Mouse (Mus musculus): Measurements from ENCODE around the gene Tcaim.
"Not testable (repeated sequence)": the region's sequence is repeated elsewhere in the genome, so short reads cannot be mapped to it uniquely, and the experiment has no call there.

- not testable (repeated sequence) for TF ChIP-seq POLR2A, CTCF (IDR thresholded peaks at IDR 0.05; ENCODE audit: extremely low read depth, insufficient read depth, low read length)
These were observed 42.5 kb downstream of the Tcaim start for GRCm38 (mm10) chr9:122847811-122848311.
